Mouse (Mus musculus) testis, adult 2 months (tissue): ENCODE data around the gene Cgn.
"Not testable (repeated sequence)": the region's sequence is repeated elsewhere in the genome, so short reads cannot be mapped to it uniquely, and the experiment has no call there.

Source experiments
- CTCF ChIP-seq: fragments of 200-500 bp; IDR thresholded peaks from 2 replicates; pipeline ENCODE4 v1.5.1; 2012; ENCODE audit warnings: low read depth, mild to moderate bottlenecking, inconsistent platforms, low read length, moderate library complexity; ENCODE audit not compliant: control insufficient read depth, insufficient read depth, insufficient replicate concordance
- POLR2A ChIP-seq: fragments of 200-500 bp; IDR thresholded peaks from 2 replicates; pipeline ENCODE4 v1.6.1; 2012; ENCODE audit warnings: low read depth, mild to moderate bottlenecking, inconsistent platforms, low read length, moderate library complexity; ENCODE audit not compliant: control insufficient read depth

DNA sequence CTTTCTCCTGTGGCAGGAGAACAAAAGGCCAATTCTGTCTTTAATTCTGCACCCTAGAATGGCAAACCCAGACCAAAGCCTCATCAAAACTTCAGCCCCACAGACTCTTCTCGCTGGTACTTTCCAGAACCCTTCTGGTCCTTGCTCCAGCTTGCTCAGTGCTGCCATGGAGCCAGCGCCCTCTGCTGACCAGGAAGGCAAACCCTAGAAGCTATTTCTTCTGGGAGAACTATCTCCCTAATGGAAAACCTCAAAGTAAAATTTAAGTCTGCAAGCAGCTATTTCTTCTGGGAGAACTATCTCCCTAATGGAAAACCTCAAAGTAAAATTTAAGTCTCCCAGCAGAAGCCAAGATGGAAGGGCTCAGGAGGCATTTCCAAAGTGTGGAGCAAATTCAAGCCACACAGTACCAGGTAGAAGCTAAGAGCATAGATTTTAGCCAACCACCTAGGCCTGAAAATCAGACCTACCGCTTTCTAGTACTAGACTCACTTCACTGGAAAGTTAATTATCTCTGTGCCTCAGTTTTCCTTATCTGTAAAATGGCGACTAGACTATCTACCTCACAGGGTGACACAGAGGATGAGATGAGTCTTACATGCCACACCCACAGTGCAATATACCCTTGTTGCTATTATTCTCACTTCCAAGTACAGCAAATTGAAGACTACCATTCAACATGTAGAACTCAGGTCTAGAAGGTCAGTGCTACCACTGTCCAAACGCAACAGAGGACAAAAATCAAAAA is 21.6 kb downstream of the Cgn start:
- TF ChIP-seq CTCF, POLR2A: not testable (repeated sequence)
